Mouse (Mus musculus) bone marrow, adult 2 months (tissue): ENCODE measurements around the gene Gm49373.

Experiments used
- CTCF ChIP-seq: fragments of 200-500 bp; IDR thresholded peaks from 2 replicates; pipeline ENCODE4 v1.5.1; 2011; ENCODE audit warnings: low read length, control low read depth; ENCODE audit not compliant: control insufficient read depth, insufficient read depth
- POLR2A ChIP-seq: fragments of 200-500 bp; IDR thresholded peaks from 2 replicates; pipeline ENCODE4 v1.6.1; 2011; ENCODE audit warnings: low read depth, mild to moderate bottlenecking, control low read depth, low read length, borderline replicate concordance; ENCODE audit not compliant: control insufficient read depth

DNA sequence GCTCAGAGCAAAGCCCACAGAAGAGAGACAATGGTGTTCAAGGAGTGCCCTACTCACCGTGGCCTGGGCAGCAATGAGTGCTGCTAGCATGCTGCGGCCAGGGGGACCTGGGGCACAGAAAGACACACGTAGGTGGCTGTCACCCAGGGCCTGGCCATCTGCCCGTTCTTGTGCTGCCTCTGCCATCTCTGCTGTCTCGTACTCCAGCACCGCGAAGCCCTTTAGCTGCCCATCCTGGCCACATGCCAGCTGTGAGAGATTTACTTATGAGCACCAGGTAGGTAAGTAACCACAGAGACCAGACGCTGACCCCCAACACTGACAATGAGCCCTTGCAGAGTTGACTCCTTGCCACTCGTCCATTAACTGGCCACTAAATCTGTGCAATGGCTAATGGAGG lies 8.2 kb upstream of the Gm49373 start:
- TF ChIP-seq CTCF (no peak), POLR2A (no peak)
